Comparison of ENCODE assay signal across 14 mouse cellular contexts in genomic region chr15:83445908-83446307, GRCm38 (mm10). TPM values are rescaled to one million over a fixed set of nuclear protein-coding genes. Genes with fewer than 3 reads are reported as not detected.
DNase-seq lines count a peak whose midpoint lies in the region; ATAC-seq lines count a peak whose summit lies in the region.
"Had no signal": no experiment of that assay in that cellular context is flagged by ENCODE, and none has a peak within 500 bp of the region (broad histone marks: within the 10 kb centered on the region; RNA-seq: fewer than 3 reads in every experiment).

No protein-coding gene starts in this region.

- H3K9ac ChIP-seq in heart, embryonic 14.5 days (ENCODE audit: low read length) = no peak overlapping the region
- H3K9ac ChIP-seq in midbrain, embryonic 15.5 days = no peak overlapping the region
- H3K9ac ChIP-seq in limb, embryonic 12.5 days (replicated peaks) = no peak overlapping the region
- no peak overlapping the region for H3K9ac ChIP-seq in kidney, embryonic 14.5 days (ENCODE audit: low read depth, low read length)
- H3K9ac ChIP-seq: hindbrain, embryonic 15.5 days had no signal

- intact Hi-C loops in heart, postnatal 25 days (cut with DNase I) = no loop called here

- no peak overlapping the region for H3K4me3 ChIP-seq in heart, embryonic 14.5 days (ENCODE audit: control insufficient read depth in 1 of 2, insufficient read depth in 1 of 2, low read depth in 1 of 2, low read length in 2 of 2)
- H3K4me3 ChIP-seq in midbrain, embryonic 10.5 days = no peak overlapping the region
- H3K4me3 ChIP-seq in midbrain, embryonic 15.5 days = no peak overlapping the region
- H3K4me3 ChIP-seq in limb, embryonic 12.5 days (replicated peaks) = no peak overlapping the region
- H3K4me3 ChIP-seq in kidney, embryonic 14.5 days (ENCODE audit: low read length) = no peak overlapping the region
- H3K4me3 ChIP-seq: hindbrain, embryonic 15.5 days had no signal

- WGBS in heart, embryonic 14.5 days = 16% methylated on average over 2 of the region's 2 CpGs
- 89% methylated on average over 2 of the region's 2 CpGs for WGBS in midbrain, embryonic 10.5 days
- 82% methylated on average over 2 of the region's 2 CpGs for WGBS in midbrain, embryonic 15.5 days
- 69% methylated on average over 2 of the region's 2 CpGs for WGBS in limb, embryonic 12.5 days
- 91% methylated on average over 2 of the region's 2 CpGs for WGBS in kidney, embryonic 14.5 days

- H3K9me3 ChIP-seq in heart, embryonic 14.5 days (ENCODE audit: control insufficient read depth, low read length) = no peaks in the 10 kb centered on the region
- no peaks in the 10 kb centered on the region for H3K9me3 ChIP-seq in midbrain, embryonic 10.5 days (replicated peaks)
- no peaks in the 10 kb centered on the region for H3K9me3 ChIP-seq in midbrain, embryonic 15.5 days
- no peaks in the 10 kb centered on the region for H3K9me3 ChIP-seq in limb, embryonic 12.5 days
- no peaks in the 10 kb centered on the region for H3K9me3 ChIP-seq in kidney, embryonic 14.5 days (ENCODE audit: control insufficient read depth, low read length)
- H3K9me3 ChIP-seq: hindbrain, embryonic 15.5 days had no signal

- no peaks in the 10 kb centered on the region for H3K27me3 ChIP-seq in heart, embryonic 14.5 days (ENCODE audit: control insufficient read depth, insufficient read depth, low read length)
- H3K27me3 ChIP-seq in midbrain, embryonic 10.5 days (ENCODE audit: low read depth, poor library complexity, severe bottlenecking) = no peaks in the 10 kb centered on the region
- H3K27me3 ChIP-seq in midbrain, embryonic 15.5 days (replicated peaks) = no peaks in the 10 kb centered on the region
- no peaks in the 10 kb centered on the region for H3K27me3 ChIP-seq in limb, embryonic 12.5 days
- no peaks in the 10 kb centered on the region for H3K27me3 ChIP-seq in kidney, embryonic 14.5 days (ENCODE audit: control insufficient read depth, insufficient read depth, low read length)
- H3K27me3 ChIP-seq: hindbrain, embryonic 15.5 days had no signal

- peak overlapping the region; percentile 60 to 81 for H3K27ac ChIP-seq in heart, embryonic 14.5 days (replicated peaks in 1 of 2; ENCODE audit: control insufficient read depth in 1 of 2, insufficient read depth in 1 of 2, low read depth in 2 of 2, low read length in 2 of 2)
- peak overlapping the region; percentile 55 for H3K27ac ChIP-seq in midbrain, embryonic 10.5 days (replicated peaks)
- H3K27ac ChIP-seq in midbrain, embryonic 15.5 days = no peak overlapping the region
- H3K27ac ChIP-seq in limb, embryonic 12.5 days = peak overlapping the region; percentile 64
- H3K27ac ChIP-seq in kidney, embryonic 14.5 days (ENCODE audit: low read depth, low read length) = no peak overlapping the region
- H3K27ac ChIP-seq: hindbrain, embryonic 15.5 days had no signal

- H3K4me1 ChIP-seq in heart, embryonic 14.5 days (ENCODE audit: control insufficient read depth in 2 of 2, insufficient read depth in 2 of 2, low read length in 2 of 2) = peaks cover 48 to 78% of the 10 kb centered on the region in 2 experiments
- peaks cover 24% of the 10 kb centered on the region for H3K4me1 ChIP-seq in midbrain, embryonic 10.5 days
- 0 out of 2 replicates have a peak, but pooled peaks cover 8% of the 10 kb centered on the region for H3K4me1 ChIP-seq in midbrain, embryonic 15.5 days
- H3K4me1 ChIP-seq in limb, embryonic 12.5 days (replicated peaks) = peaks cover 44% of the 10 kb centered on the region
- peaks cover 9% of the 10 kb centered on the region for H3K4me1 ChIP-seq in kidney, embryonic 14.5 days (ENCODE audit: control insufficient read depth, insufficient read depth, low read length)
- H3K4me1 ChIP-seq: hindbrain, embryonic 15.5 days had no signal

- no peak for DNase-seq in heart, postnatal 25 days (ENCODE audit: low spot score)
- no peak for DNase-seq in midbrain, embryonic 10.5 days (ENCODE audit: low spot score)
- no peak for DNase-seq in thymus, postnatal 4 days
- DNase-seq in T-cell, adult 2 months (ENCODE audit: low spot score) = no peak
- DNase-seq: adrenal gland, postnatal 36 days; cerebellum, adult 18-20 months; kidney, postnatal 25 days; spleen, adult 18-20 months; thymus, postnatal 14 days had no signal

- peak; percentile 88 for ATAC-seq in heart, embryonic 14.5 days (ENCODE audit: insufficient number of reproducible peaks, insufficient read depth, low FRiP score, low read depth)
- no peak for ATAC-seq in midbrain, embryonic 15.5 days (replicated peaks)
- ATAC-seq in limb, embryonic 12.5 days (ENCODE audit: insufficient number of reproducible peaks, insufficient read depth, low FRiP score, low TSS enrichment, low read depth) = no peak
- no peak for ATAC-seq in kidney, embryonic 14.5 days (ENCODE audit: low FRiP score, low TSS enrichment)

- peak overlapping the region; percentile 16; the same call in 1 of the 2 replicates for H3K4me2 ChIP-seq in heart, embryonic 14.5 days (ENCODE audit: low read length)
- H3K4me2 ChIP-seq in midbrain, embryonic 15.5 days = no peak overlapping the region
- H3K4me2 ChIP-seq in limb, embryonic 12.5 days = no peak overlapping the region
- H3K4me2 ChIP-seq in kidney, embryonic 14.5 days (replicated peaks; ENCODE audit: low read depth, low read length) = no peak overlapping the region
- H3K4me2 ChIP-seq: hindbrain, embryonic 15.5 days had no signal

- H3K36me3 ChIP-seq in heart, embryonic 14.5 days (ENCODE audit: control insufficient read depth, insufficient read depth, low read length) = no peaks in the 10 kb centered on the region
- H3K36me3 ChIP-seq in midbrain, embryonic 10.5 days = no peaks in the 10 kb centered on the region
- no peaks in the 10 kb centered on the region for H3K36me3 ChIP-seq in midbrain, embryonic 15.5 days (replicated peaks)
- H3K36me3 ChIP-seq in limb, embryonic 12.5 days = no peaks in the 10 kb centered on the region
- no peaks in the 10 kb centered on the region for H3K36me3 ChIP-seq in kidney, embryonic 14.5 days (ENCODE audit: control insufficient read depth, insufficient read depth, low read length)
- H3K36me3 ChIP-seq: hindbrain, embryonic 15.5 days had no signal

RNA-seq across cellular contexts. Expression of gene Pacsin2, which starts 18.5 kb away (rescaled TPM):
- 53.0 and 53.3 TPM in 2 replicates for polyA plus RNA-seq in heart, embryonic 14.5 days (2014; fragmentation: Nextera tagmentation; extraction: Ambion mirVana)
- total RNA-seq in heart, postnatal 25 days (2021) = 100 to 1,000 TPM; 179 to 215 TPM
- 55.6 TPM in 2 replicates for polyA plus RNA-seq in midbrain, embryonic 10.5 days (2016; fragmentation: Nextera tagmentation; extraction: Ambion mirVana)
- polyA plus RNA-seq in midbrain, embryonic 15.5 days (2015; fragmentation: Nextera tagmentation; extraction: Ambion mirVana) = 24.8 and 25.5 TPM in 2 replicates
- 45.5 and 50.6 TPM in 2 replicates for polyA plus RNA-seq in limb, embryonic 12.5 days (2016; fragmentation: Nextera tagmentation; extraction: Ambion mirVana)
- polyA plus RNA-seq in kidney, embryonic 14.5 days (2014; fragmentation: Nextera tagmentation; extraction: Ambion mirVana) = 37.9 and 64.2 TPM in 2 replicates

Comparison
In these comparisons a context has a peak if more than half of its experiments do, and no peak if none do; other contexts are left out.
1. H3K27ac ChIP-seq: peak in heart, embryonic 14.5 days (2 of 2), midbrain, embryonic 10.5 days (single experiment) and limb, embryonic 12.5 days (single experiment); none in midbrain, embryonic 15.5 days (single experiment) and kidney, embryonic 14.5 days (single experiment).